Mouse (Mus musculus): ENCODE data around the gene Pkn2.

- TF ChIP-seq HCFC1 (IDR thresholded peaks at IDR 0.05; ENCODE audit: low read depth, low read length) (no peak), TBP (IDR thresholded peaks at IDR 0.05; ENCODE audit: low read depth, low read length) (no peak), POLR2A (IDR thresholded peaks at IDR 0.05; ENCODE audit: control insufficient read depth in 1 of 2, insufficient read depth in 1 of 2, low read depth in 1 of 2, low read length in 2 of 2, poor library complexity in 1 of 2) (no peak), POLR2AphosphoS5 (IDR thresholded peaks at IDR 0.05; ENCODE audit: borderline replicate concordance, low read depth, low read length) (no peak), EP300 (IDR thresholded peaks at IDR 0.05; ENCODE audit: low read depth in 1 of 2, low read length in 2 of 2) (no peak), MAX (IDR thresholded peaks at IDR 0.05; ENCODE audit: low read length) (no peak), CHD1 (IDR thresholded peaks at IDR 0.05; ENCODE audit: low read depth, low read length) (no peak), CTCF (IDR thresholded peaks at IDR 0.05 in 2 of 3, conservative IDR thresholded peaks at IDR 0.05 in 1 of 3; ENCODE audit: control insufficient read depth in 1 of 3, insufficient read depth in 1 of 3, low read depth in 2 of 3, low read length in 3 of 3, poor library complexity in 1 of 3, severe bottlenecking in 1 of 3) (no peak), ZC3H11A (IDR thresholded peaks at IDR 0.05; ENCODE audit: low read depth, low read length) (no peak), ELF1 (IDR thresholded peaks at IDR 0.05; ENCODE audit: low read depth, low read length) (no peak), NRF1 (IDR thresholded peaks at IDR 0.05; ENCODE audit: insufficient read depth, low read depth, low read length, poor library complexity, severe bottlenecking) (no peak), MEF2A (IDR thresholded peaks at IDR 0.05; ENCODE audit: extremely low read depth, insufficient replicate concordance, low read depth, low read length, poor library complexity, severe bottlenecking) (no peak)
Measured at GRCm38 (mm10) chr3:142777227-142777626, 104.6 kb downstream of the Pkn2 start.

Measured in MEL (cell line).